Mouse (Mus musculus): ENCODE data around the gene Gle1. TPM values are rescaled to one million over a fixed set of nuclear protein-coding genes. Genes with fewer than 3 reads are reported as not detected.
A peak's percentile ranks its signal among the peaks of the same experiment; 100 is the strongest.
"Not testable (repeated sequence)": the region's sequence is repeated elsewhere in the genome, so short reads cannot be mapped to it uniquely, and the experiment has no call there.

Gene Gle1
- polyA plus RNA-seq (2015; fragmentation: Nextera tagmentation; extraction: Ambion mirVana) = 64.8 and 66.1 TPM in 2 replicates

DNA sequence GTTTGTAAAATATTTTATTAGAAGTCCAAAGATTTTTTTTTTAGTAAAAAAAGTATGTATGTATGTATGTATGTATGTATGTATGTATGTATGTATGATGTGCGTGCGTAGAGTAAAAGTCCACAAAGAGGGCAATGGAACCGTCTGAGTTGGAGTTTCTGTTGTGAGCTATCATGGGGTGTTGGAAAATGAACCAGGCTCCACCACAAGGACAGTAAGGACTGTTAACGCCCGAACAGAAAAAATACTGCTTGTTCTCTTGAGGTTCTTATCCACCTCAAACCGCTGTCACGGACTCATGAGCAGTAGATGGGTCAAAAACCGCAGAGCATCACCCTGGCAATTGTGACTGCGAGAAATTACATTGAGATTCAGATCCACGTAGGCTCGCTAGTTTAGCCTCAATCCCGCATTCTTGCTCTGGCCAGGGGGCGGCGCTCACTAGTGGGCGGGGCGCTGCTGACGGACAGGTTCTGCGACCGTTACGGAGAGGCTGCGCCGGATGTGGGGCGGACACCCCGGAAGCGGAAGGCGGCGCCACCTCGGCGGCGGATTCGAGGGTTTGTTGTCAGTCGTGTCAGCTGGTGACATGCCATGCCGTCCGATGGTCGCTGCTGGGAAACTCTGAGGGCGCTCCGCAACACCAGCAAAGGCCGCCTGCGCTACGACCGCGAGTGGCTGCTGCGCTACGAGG, at the start of gene Gle1:
Gene Gle1 (plus strand): TSS at position 521 of the 694 bp plus-strand sequence.
- Histone ChIP-seq H3K9me3 (replicated peaks) (no peaks in the 10 kb centered on the region), H3K4me2 (peak within 1 kb of the TSS; percentile 79), H3K4me1 (peaks cover 14% of the 10 kb centered on the region), H3K27ac (replicated peaks) (peak within 1 kb of the TSS; percentile 88), H3K4me3 (replicated peaks) (peak within 1 kb of the TSS; percentile 98), H3K9ac (replicated peaks) (peak within 1 kb of the TSS; percentile 67), H3K36me3 (peaks cover 42% of the 10 kb centered on the region), H3K27me3 (replicated peaks) (no peaks in the 10 kb centered on the region)
- ATAC-seq (ENCODE audit: low FRiP score) = peak; percentile 99
- 3% methylated on average over 44 of the region's 44 CpGs for WGBS

DNA sequence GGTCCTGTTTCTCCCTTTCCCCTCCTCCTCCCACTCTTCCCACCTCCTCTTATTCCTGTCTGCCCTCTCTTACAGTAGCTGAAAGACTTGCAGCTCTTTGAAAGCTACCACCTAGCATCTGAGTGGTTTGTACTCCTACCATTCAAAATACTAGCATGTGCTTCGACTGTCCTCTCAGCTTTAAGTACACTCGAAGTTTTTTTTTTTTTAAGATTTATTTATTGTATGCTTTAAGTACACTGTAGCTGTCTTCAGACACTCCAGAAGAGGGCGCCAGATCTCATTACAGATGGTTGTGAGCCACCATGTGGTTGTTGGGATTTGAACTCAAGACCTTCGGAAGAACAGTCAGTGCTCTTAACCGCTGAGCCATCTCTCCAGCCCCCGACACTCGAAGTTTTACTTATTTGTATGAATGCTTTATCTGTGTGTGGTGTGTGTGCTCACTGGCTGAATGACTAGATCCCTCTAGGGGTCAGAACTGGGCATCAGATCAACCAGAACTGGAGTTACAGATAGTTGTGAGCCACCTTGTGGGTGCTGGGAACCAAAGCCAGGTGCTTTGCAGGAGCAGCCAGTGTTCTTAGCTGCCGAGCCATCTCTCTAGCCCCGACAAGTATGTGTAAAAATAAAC, 48.5 kb upstream of the Gle1 start:
- H3K36me3 ChIP-seq; H3K27ac ChIP-seq (replicated peaks); ATAC-seq (ENCODE audit: low FRiP score); H3K9ac ChIP-seq (replicated peaks); H3K4me3 ChIP-seq (replicated peaks); H3K4me2 ChIP-seq; H3K9me3 ChIP-seq (replicated peaks); H3K27me3 ChIP-seq (replicated peaks): not testable (repeated sequence)
- peaks cover 22% of the 10 kb centered on the region for H3K4me1 ChIP-seq
- 88% methylated on average over 9 of the region's 9 CpGs for WGBS

DNA sequence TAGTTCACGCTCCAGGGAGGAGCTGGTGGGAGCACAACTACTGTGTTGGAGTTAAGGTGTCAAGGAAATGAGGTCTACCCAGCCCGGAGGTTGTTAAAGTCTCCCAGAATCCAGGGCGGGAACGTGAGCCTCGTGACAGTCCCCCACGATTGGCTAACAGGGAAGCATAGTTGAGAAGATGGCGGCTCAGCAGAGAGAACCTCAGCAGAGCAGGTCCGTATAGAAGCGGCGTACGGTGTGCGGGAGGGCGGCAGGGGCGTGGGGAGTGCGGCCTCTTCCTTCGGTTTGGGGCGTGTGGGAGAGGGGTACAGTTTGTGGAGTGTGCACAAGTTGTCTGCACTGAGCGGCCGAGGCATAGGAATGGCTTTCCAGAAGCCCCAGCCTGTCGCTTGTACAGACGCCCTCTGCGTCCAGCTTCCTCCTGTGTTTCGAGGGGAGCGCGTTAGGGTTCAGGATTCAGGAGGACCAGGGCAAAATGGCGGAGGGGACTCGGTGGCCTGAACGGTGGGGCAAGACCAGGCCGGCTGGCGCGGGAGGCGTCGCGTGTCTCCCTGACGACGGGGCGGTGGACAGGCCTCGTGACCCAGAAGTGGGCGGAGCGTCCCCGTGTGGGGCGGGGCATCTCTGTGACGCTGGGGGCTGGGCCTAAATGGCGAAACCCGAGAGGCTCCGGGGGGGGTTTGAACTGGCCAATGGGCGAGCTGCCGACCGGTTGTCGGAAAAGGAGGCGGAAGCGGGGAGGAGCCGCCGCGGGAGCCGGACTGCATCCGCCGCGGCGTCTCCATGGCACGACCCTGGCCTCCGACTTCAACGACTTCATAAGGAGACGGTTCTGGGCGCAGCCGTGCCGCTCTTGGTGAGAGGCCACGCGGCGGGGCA, 45.9 kb upstream of the Gle1 start, which contains the start of gene Odf2:
Gene Odf2 (plus strand): TSS at position 156 of the 879 bp plus-strand sequence.
- H3K4me1 ChIP-seq = peaks cover 25% of the 10 kb centered on the region
- peak; percentile 93 for ATAC-seq (ENCODE audit: low FRiP score)
- peak within 1 kb of the TSS; percentile 67 for H3K4me3 ChIP-seq (replicated peaks)
- H3K36me3 ChIP-seq = peaks cover 25% of the 10 kb centered on the region
- H3K27me3 ChIP-seq (replicated peaks) = no peaks in the 10 kb centered on the region
- H3K4me2 ChIP-seq = peak within 1 kb of the TSS; percentile 97
- 2% methylated on average over 61 of the region's 70 CpGs for WGBS
- no peaks in the 10 kb centered on the region for H3K9me3 ChIP-seq (replicated peaks)
- peak within 1 kb of the TSS; percentile 86 for H3K27ac ChIP-seq (replicated peaks)
- peak within 1 kb of the TSS; percentile 71 for H3K9ac ChIP-seq (replicated peaks)

DNA sequence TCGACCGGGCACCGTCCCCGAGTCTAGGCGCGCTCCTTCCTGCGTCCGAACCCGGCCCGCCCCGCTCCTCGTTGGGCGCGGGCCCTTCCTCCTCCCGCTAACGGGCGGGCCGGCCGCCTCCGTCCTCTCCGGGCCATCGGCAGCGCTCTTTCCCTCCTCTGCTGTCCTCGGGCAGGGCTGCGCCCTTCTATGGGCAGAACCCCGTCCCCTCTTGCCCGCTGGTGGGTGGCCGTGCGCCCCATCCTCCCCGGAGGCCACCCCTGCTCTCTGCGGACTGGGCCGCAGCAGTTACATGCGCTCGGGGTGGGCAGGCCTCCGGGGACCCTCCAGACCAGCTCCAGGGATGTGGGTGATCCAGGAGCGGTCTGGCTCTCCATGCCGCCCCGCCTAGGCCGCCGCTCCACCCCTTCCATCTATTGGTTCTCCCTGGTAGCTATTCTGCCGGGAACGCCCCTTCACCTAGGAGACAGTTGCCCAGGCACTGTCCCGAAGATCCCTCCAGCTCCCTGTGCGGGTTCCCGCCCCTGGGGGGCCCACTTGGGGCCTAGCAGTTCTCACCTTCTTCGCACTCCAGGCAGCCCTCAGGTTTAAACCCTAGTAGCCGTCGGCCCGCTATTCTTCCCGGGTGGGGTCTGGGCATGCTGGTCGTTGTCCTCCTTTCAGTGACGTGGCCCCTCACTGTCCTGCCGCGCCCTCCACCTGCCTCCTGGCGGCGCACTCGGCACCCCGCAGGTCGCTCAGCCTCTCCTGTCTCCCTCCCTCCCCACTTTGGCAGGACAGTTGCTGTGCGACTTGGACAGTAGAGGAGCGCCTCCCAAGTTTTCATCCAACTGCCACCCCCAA, 45.0 kb upstream of the Gle1 start:
- peak overlapping the region; percentile 71 for H3K9ac ChIP-seq (replicated peaks)
- peak overlapping the region; percentile 67 for H3K4me3 ChIP-seq (replicated peaks)
- H3K36me3 ChIP-seq = peaks cover 34% of the 10 kb centered on the region
- peak overlapping the region; percentile 97 for H3K4me2 ChIP-seq
- under 1% methylated on average over 59 of the region's 61 CpGs for WGBS
- no peaks in the 10 kb centered on the region for H3K27me3 ChIP-seq (replicated peaks)
- peaks cover 25% of the 10 kb centered on the region for H3K4me1 ChIP-seq
- no peaks in the 10 kb centered on the region for H3K9me3 ChIP-seq (replicated peaks)
- peak; percentile 89 for ATAC-seq (ENCODE audit: low FRiP score)
- H3K27ac ChIP-seq (replicated peaks) = peak overlapping the region; percentile 86

DNA sequence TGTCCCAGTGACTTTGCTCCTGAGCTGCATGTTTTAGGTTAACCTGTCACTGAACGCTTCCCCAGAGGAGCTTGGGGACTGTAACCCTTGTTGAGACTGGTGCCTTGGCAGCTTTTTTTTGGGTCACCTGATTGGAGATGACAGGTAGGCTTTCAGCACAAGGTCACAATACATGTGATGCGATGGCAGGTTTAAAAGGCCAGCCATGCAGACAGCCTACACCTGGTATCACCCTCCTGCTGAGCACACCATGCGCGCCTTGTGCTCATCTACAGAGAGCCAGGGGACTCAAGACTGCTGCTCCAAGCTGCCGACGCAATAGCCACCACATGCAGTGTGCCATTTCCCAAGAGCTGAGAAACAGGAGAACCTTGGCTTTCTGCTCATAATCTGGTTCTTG, 43.5 kb upstream of the Gle1 start:
- Histone ChIP-seq H3K27ac (replicated peaks) (0 out of 2 replicates have a peak overlapping the region, but pooled peaks have one; percentile 86), H3K36me3 (peaks cover 47% of the 10 kb centered on the region), H3K4me3 (replicated peaks) (no peak overlapping the region), H3K27me3 (replicated peaks) (no peaks in the 10 kb centered on the region), H3K4me2 (no peak overlapping the region; the same call in 1 of the 2 replicates), H3K9ac (replicated peaks) (no peak overlapping the region), H3K4me1 (peaks cover 25% of the 10 kb centered on the region), H3K9me3 (replicated peaks) (no peaks in the 10 kb centered on the region)
- ATAC-seq (ENCODE audit: low FRiP score) = no peak
- WGBS = 94% methylated on average over 6 of the region's 6 CpGs

DNA sequence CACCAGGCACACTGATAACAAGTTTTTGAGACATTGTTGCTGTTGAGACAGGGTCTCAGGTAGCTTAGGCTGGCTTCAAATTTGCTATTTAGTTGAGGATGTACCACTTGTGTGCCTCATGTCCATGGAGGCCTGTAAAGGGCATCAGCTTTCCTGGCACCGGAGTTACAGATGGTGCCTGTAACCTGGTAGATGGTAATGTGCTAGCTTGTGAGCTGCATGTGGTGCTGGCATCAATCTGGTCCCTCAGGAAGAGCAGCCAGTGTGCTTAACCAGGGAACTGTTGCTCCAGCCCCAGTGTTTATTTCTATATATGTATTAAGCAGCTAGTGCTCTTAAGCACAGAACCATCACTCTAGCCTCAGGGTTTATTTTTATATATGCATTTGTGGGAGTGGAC, 39.2 kb upstream of the Gle1 start:
- Histone ChIP-seq H3K27ac (replicated peaks) (no peak overlapping the region), H3K4me3 (replicated peaks) (no peak overlapping the region), H3K4me2 (no peak overlapping the region), H3K36me3 (peaks cover 90% of the 10 kb centered on the region), H3K9ac (replicated peaks) (no peak overlapping the region), H3K9me3 (replicated peaks) (no peaks in the 10 kb centered on the region), H3K4me1 (peaks cover 10% of the 10 kb centered on the region), H3K27me3 (replicated peaks) (no peaks in the 10 kb centered on the region)
- ATAC-seq (ENCODE audit: low FRiP score) = no peak
- 89% methylated on average over 1 of the region's 1 CpGs for WGBS

DNA sequence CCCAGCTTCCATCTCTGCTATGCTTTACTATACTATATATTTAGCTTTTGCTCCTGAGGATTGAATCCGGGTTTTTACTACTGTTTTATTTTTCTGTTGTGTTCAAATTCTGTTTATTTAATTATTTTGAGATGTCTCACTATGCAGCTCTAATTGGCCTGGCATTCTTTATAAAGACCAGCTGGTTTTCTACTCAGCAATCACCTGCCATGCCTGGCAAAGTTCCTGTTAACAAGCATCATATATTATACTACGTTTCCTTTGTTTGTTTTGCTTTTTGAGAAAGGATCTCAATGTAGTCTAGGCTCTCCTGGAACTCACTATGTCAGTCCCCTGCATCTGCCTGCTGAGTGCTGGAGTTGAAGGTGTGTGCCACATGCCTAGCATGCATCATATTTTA, 37.9 kb upstream of the Gle1 start:
- Histone ChIP-seq H3K4me1 (no peaks in the 10 kb centered on the region), H3K4me3 (replicated peaks) (no peak overlapping the region), H3K27ac (replicated peaks) (no peak overlapping the region), H3K9ac (replicated peaks) (no peak overlapping the region), H3K27me3 (replicated peaks) (no peaks in the 10 kb centered on the region), H3K36me3 (peaks cover 96% of the 10 kb centered on the region), H3K9me3 (replicated peaks) (no peaks in the 10 kb centered on the region), H3K4me2 (no peak overlapping the region)
- ATAC-seq (ENCODE audit: low FRiP score) = no peak
- WGBS = 91% methylated on average over 2 of the region's 2 CpGs

DNA sequence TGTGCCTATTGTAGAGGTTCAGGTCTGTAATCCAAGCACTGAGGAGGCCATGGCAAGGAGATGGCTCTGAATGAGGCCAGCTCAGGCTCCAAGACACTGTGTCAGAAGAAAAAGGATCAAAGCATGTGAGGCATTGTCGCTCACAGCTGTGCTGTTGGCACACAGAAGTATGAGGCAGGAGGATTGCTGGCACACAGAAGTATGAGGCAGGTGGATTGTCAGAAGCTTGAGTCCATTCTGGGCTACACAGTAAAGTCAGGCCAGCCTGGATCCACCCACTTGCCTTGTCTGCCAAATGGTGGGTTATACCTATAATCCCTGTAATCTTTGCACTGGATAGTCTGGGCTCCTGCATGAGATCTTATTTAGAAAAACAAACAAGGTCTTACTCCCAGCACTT, 37.1 kb upstream of the Gle1 start:
- Histone ChIP-seq H3K27ac (replicated peaks) (no peak overlapping the region), H3K4me1 (no peaks in the 10 kb centered on the region), H3K4me2 (no peak overlapping the region), H3K9ac (replicated peaks) (no peak overlapping the region), H3K9me3 (replicated peaks) (no peaks in the 10 kb centered on the region), H3K4me3 (replicated peaks) (no peak overlapping the region), H3K36me3 (peaks cover 96% of the 10 kb centered on the region), H3K27me3 (replicated peaks) (no peaks in the 10 kb centered on the region)
- ATAC-seq (ENCODE audit: low FRiP score) = no peak
- 86% methylated on average over 1 of the region's 1 CpGs for WGBS

DNA sequence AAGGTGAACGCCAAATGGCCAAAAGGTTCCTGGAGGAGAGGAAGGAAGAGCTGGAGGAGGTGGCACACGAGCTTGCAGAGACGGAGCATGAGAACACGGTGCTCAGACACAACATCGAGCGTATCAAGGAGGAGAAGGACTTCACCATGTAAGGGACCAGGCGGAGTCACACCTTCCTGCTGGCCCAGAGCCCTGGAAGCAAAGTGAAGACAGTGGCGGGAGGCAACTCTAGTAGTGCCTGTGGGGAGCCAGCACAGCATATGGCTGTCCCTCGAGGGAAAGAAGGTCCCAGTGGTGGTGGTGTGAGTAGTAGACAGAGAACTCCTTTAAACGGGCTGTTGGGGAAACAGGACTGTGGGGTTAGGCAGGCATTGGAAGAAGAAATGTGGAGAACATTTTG, 33.0 kb upstream of the Gle1 start:
- Histone ChIP-seq H3K27ac (replicated peaks) (no peak overlapping the region), H3K36me3 (peaks cover 98% of the 10 kb centered on the region)
- 95% methylated on average over 10 of the region's 10 CpGs for WGBS

DNA sequence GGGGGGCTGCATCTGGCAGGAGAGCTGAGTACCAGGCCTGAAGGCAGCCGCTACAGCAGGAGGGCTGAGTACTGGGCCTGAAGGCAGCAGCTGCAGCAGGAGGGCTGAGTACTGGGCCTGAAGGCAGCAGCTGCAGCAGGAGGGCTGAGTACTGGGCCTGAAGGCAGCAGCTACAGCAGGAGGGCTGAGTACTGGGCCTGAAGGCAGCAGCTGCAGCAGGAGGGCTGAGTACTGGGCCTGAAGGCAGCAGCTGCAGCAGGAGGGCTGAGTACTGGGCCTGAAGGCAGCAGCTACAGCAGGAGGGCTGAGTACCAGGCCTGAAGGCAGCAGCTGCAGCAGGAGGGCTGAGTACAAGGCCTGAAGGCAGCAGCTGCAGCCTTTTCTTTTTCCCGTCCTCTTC, 27.1 kb upstream of the Gle1 start:
- peaks cover 79% of the 10 kb centered on the region for H3K36me3 ChIP-seq
- WGBS = 81% methylated on average over 2 of the region's 2 CpGs
- not testable (repeated sequence) for H3K27me3 ChIP-seq (replicated peaks); ATAC-seq (ENCODE audit: low FRiP score); H3K4me1 ChIP-seq; H3K4me2 ChIP-seq; H3K9ac ChIP-seq (replicated peaks); H3K4me3 ChIP-seq (replicated peaks); H3K27ac ChIP-seq (replicated peaks); H3K9me3 ChIP-seq (replicated peaks)

More for the DNA sequence above, 33.0 kb upstream of the Gle1 start:
- no peaks in the 10 kb centered on the region for H3K4me1 ChIP-seq
- H3K27me3 ChIP-seq (replicated peaks) = no peaks in the 10 kb centered on the region
- no peak for ATAC-seq (ENCODE audit: low FRiP score)
- H3K9ac ChIP-seq (replicated peaks) = no peak overlapping the region
- H3K9me3 ChIP-seq (replicated peaks) = no peaks in the 10 kb centered on the region
- H3K4me2 ChIP-seq = no peak overlapping the region
- H3K4me3 ChIP-seq (replicated peaks) = no peak overlapping the region

DNA sequence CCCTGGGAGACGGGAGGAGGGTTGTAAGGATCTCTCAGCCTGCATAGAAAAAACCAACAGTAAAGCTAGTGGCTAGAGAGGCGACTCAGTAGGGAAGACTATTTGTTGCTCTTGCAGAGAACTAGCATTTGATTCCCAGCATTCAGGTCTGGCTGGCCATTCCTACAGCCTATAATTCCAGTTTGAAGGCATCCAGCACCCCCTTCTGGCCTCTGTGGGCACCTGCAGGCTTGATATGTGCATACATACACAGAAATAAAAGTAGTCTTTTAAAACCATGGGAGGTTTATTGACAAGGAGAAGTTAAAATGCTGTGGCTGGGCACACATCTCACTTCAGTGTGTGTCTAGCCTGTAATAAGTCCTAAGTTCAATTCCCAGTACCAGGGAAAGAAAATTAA, 25.2 kb upstream of the Gle1 start:
- Histone ChIP-seq H3K4me3 (replicated peaks) (no peak overlapping the region), H3K27ac (replicated peaks) (no peak overlapping the region), H3K9ac (replicated peaks) (no peak overlapping the region), H3K36me3 (peaks cover 78% of the 10 kb centered on the region), H3K27me3 (replicated peaks) (no peaks in the 10 kb centered on the region), H3K4me2 (no peak overlapping the region), H3K4me1 (no peaks in the 10 kb centered on the region), H3K9me3 (replicated peaks) (no peaks in the 10 kb centered on the region)
- ATAC-seq (ENCODE audit: low FRiP score) = no peak
- WGBS = 93% methylated on average over 2 of the region's 2 CpGs

Data from neural tube, embryonic 15.5 days (tissue).